Mouse (Mus musculus): ENCODE measurements around the gene Atg13. TPM values are rescaled to one million over a fixed set of nuclear protein-coding genes. Genes with fewer than 3 reads are reported as not detected.

The Atg13 gene
- polyA plus RNA-seq, 1 experiment from 2014 or later = 27.2 TPM

DNA sequence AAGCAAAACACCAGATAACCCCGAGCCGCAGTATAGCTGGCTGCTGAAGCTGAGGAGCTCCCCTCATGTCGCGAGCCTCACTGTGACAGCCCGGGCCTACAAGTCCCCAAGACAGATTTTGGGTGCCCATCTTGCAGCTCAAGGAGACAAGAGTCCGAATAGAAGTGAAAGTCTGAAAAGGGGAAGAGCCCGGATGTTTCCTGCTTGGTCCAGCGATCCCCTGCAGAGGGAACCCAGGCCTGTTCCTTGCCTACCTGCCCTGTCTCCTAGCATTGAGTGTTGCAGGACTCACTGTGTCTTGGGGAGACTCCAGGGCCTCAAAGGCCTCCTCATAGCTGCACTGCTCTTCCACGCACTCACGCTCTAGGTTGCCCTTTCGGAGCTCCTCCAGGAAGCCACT, 74.9 kb downstream of the Atg13 start:
- H3K9ac ChIP-seq (ENCODE audit: low read depth, low read length) = no peak overlapping the region
- WGBS = 89% methylated on average over 10 of the region's 11 CpGs
- no peak overlapping the region for H3K4me2 ChIP-seq (ENCODE audit: low read depth, low read length)
- no peak for DNase-seq (ENCODE audit: low spot score)
- H3K4me1 ChIP-seq (ENCODE audit: control insufficient read depth, insufficient read depth, low read length) = no peaks in the 10 kb centered on the region
- no peak overlapping the region for H3K27ac ChIP-seq (replicated peaks; ENCODE audit: low read depth, low read length)
- ATAC-seq (ENCODE audit: low read depth) = no peak
- no peaks in the 10 kb centered on the region for H3K9me3 ChIP-seq (ENCODE audit: control insufficient read depth, low read length)
- H3K27me3 ChIP-seq (replicated peaks; ENCODE audit: control insufficient read depth, insufficient read depth, low read length) = no peaks in the 10 kb centered on the region
- H3K36me3 ChIP-seq (ENCODE audit: control insufficient read depth, insufficient read depth, low read length) = no peaks in the 10 kb centered on the region
- no peak overlapping the region for H3K4me3 ChIP-seq (ENCODE audit: low read depth, low read length)

DNA sequence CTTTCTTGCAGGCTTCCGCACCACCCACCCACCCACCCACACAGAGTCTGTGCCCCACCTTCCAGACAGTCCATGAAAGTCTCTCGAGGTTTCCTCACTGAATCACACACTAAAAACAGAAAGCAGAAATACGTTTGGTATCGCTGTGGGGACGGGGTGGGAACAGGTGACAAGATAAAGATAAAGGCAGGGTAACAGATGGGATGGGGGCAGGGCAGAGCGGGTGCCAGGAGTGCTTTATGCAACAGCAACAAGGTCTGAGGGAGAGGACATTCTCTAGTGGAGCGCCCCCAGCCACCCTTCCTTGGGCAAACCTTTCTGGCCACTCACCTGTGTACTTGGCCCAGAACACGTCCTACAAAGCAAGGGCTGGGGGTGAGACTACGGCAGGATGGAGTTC, 75.5 kb downstream of the Atg13 start:
- no peak overlapping the region for H3K4me3 ChIP-seq (ENCODE audit: low read depth, low read length)
- no peaks in the 10 kb centered on the region for H3K4me1 ChIP-seq (ENCODE audit: control insufficient read depth, insufficient read depth, low read length)
- no peaks in the 10 kb centered on the region for H3K36me3 ChIP-seq (ENCODE audit: control insufficient read depth, insufficient read depth, low read length)
- H3K9me3 ChIP-seq (ENCODE audit: control insufficient read depth, low read length) = no peaks in the 10 kb centered on the region
- no peak overlapping the region for H3K9ac ChIP-seq (ENCODE audit: low read depth, low read length)
- 83% methylated on average over 9 of the region's 9 CpGs for WGBS
- ATAC-seq (ENCODE audit: low read depth) = peak; percentile 31; the same call in 1 of the 2 replicates
- no peaks in the 10 kb centered on the region for H3K27me3 ChIP-seq (replicated peaks; ENCODE audit: control insufficient read depth, insufficient read depth, low read length)
- no peak for DNase-seq (ENCODE audit: low spot score)
- no peak overlapping the region for H3K4me2 ChIP-seq (ENCODE audit: low read depth, low read length)
- H3K27ac ChIP-seq (replicated peaks; ENCODE audit: low read depth, low read length) = no peak overlapping the region

DNA sequence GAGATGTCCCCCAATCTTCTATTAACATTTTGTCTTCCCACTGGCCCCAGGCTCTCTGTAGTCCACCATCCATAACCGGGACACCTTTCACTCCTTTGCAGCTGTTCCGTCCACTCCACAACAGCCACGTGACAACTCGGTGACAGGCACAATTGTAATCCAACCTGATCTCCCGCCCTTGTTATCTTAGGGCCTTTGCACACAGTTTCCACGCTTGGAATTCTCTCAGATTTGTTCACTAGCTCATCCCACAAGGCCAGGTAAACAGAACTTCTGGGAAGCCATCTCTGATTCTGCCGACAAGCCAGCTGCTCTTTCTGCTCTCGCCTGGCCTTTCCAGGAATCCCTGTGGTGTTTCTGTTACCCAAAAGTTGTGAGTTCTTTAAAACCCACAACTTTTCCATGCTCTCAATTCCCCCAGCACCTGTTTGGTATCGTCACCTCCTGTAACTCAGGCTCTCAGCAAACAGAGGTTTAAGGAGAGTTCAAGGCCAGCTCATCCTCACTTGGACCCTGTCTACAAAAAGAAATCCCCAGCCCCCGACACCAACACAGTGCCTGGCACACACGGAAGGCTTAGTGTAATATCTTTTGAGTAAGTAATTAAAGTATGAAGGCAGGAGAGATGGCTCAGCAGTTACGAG, 76.9 kb downstream of the Atg13 start:
- no peaks in the 10 kb centered on the region for H3K4me1 ChIP-seq (ENCODE audit: control insufficient read depth, insufficient read depth, low read length)
- ATAC-seq (ENCODE audit: low read depth) (no peak), DNase-seq (ENCODE audit: low spot score) (no peak)
- H3K4me2 ChIP-seq (ENCODE audit: low read depth, low read length) = no peak overlapping the region
- no peaks in the 10 kb centered on the region for H3K27me3 ChIP-seq (replicated peaks; ENCODE audit: control insufficient read depth, insufficient read depth, low read length)
- no peaks in the 10 kb centered on the region for H3K9me3 ChIP-seq (ENCODE audit: control insufficient read depth, low read length)
- no peaks in the 10 kb centered on the region for H3K36me3 ChIP-seq (ENCODE audit: control insufficient read depth, insufficient read depth, low read length)
- WGBS = 73% methylated on average over 12 of the region's 12 CpGs
- H3K9ac ChIP-seq (ENCODE audit: low read depth, low read length) = no peak overlapping the region
- no peak overlapping the region for H3K27ac ChIP-seq (replicated peaks; ENCODE audit: low read depth, low read length)
- H3K4me3 ChIP-seq (ENCODE audit: low read depth, low read length) = no peak overlapping the region

DNA sequence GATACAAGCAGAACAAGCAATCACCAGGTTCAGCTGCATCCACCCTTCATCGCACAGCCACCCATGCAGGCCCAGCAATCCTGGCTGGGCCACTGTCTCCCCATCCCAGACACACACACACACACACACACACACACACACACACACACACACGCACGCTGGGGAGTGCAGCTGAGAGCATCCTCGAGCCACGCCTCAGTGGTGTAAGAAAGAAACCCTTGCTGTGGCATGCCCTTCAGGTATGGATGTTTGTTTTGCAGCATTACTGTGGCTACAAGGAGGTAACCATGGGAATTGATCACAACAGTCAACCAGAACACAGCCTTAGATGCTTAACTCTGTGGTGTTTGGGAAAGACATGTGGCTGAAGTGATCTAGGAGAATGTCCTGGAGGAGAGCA, 78.1 kb downstream of the Atg13 start:
- Histone ChIP-seq H3K27ac (replicated peaks; ENCODE audit: low read depth, low read length) (no peak overlapping the region), H3K27me3 (replicated peaks; ENCODE audit: control insufficient read depth, insufficient read depth, low read length) (no peaks in the 10 kb centered on the region), H3K4me2 (ENCODE audit: low read depth, low read length) (no peak overlapping the region), H3K4me1 (ENCODE audit: control insufficient read depth, insufficient read depth, low read length) (no peaks in the 10 kb centered on the region), H3K9me3 (ENCODE audit: control insufficient read depth, low read length) (no peaks in the 10 kb centered on the region), H3K36me3 (ENCODE audit: control insufficient read depth, insufficient read depth, low read length) (no peaks in the 10 kb centered on the region), H3K9ac (ENCODE audit: low read depth, low read length) (no peak overlapping the region), H3K4me3 (ENCODE audit: low read depth, low read length) (no peak overlapping the region)
- 70% methylated on average over 3 of the region's 5 CpGs for whole genome bisulfite sequencing
- ATAC-seq (ENCODE audit: low read depth) = peak; percentile 53; the same call in 1 of the 2 replicates
- peak; percentile 41 for DNase-seq (ENCODE audit: low spot score)

DNA sequence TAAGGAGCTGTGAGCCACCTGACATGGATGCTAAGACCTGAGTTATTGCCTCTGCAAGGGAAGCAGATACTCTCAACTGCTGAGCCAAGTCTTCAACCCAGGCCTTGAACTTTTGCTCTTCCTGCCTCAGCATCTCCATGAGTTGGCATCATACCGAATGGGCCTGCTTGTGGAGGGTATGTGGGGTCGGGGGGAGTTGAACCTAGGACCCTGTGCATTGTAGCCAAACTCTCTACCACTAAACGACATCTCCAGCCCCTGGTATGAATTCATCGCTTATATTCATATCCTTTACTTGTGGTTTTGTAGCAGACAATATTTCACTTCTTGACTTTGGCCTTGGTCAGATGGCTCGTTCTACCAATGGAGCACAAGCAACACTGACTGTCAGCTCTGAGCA, 78.5 kb downstream of the Atg13 start:
- no peak overlapping the region for H3K4me3 ChIP-seq (ENCODE audit: low read depth, low read length)
- no peak for ATAC-seq (ENCODE audit: low read depth)
- no peaks in the 10 kb centered on the region for H3K27me3 ChIP-seq (replicated peaks; ENCODE audit: control insufficient read depth, insufficient read depth, low read length)
- H3K27ac ChIP-seq (replicated peaks; ENCODE audit: low read depth, low read length) = no peak overlapping the region
- no peaks in the 10 kb centered on the region for H3K4me1 ChIP-seq (ENCODE audit: control insufficient read depth, insufficient read depth, low read length)
- no peaks in the 10 kb centered on the region for H3K36me3 ChIP-seq (ENCODE audit: control insufficient read depth, insufficient read depth, low read length)
- DNase-seq (ENCODE audit: low spot score) = no peak
- 86% methylated on average over 5 of the region's 5 CpGs for WGBS
- no peaks in the 10 kb centered on the region for H3K9me3 ChIP-seq (ENCODE audit: control insufficient read depth, low read length)
- no peak overlapping the region for H3K9ac ChIP-seq (ENCODE audit: low read depth, low read length)
- no peak overlapping the region for H3K4me2 ChIP-seq (ENCODE audit: low read depth, low read length)

DNA sequence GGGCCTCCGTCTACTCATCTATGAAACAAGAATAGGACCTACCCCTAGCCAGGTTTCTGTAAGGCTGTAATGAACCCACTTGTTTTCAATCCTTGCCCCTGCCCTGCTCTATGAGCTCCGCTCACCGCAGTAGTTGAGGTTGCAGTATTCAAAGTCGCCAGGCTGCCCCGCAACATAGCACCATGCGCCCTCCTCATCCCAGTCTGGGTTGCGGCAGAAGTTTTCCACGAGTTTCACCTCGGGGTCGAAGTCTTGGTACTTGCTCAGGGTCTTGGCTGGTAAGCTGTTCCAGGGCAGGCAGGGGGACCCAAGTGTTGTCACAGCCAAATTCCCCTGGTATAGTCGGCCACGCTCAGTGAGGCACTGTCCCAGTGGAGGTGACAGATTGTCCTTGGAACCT, 80.0 kb downstream of the Atg13 start:
- WGBS = 89% methylated on average over 12 of the region's 12 CpGs
- Histone ChIP-seq H3K9ac (ENCODE audit: low read depth, low read length) (no peak overlapping the region), H3K36me3 (ENCODE audit: control insufficient read depth, insufficient read depth, low read length) (no peaks in the 10 kb centered on the region), H3K4me2 (ENCODE audit: low read depth, low read length) (no peak overlapping the region), H3K27me3 (replicated peaks; ENCODE audit: control insufficient read depth, insufficient read depth, low read length) (no peaks in the 10 kb centered on the region), H3K27ac (replicated peaks; ENCODE audit: low read depth, low read length) (no peak overlapping the region), H3K4me1 (ENCODE audit: control insufficient read depth, insufficient read depth, low read length) (no peaks in the 10 kb centered on the region), H3K4me3 (ENCODE audit: low read depth, low read length) (no peak overlapping the region), H3K9me3 (ENCODE audit: control insufficient read depth, low read length) (no peaks in the 10 kb centered on the region)
- DNase-seq (ENCODE audit: low spot score) = no peak
- ATAC-seq (ENCODE audit: low read depth) = no peak

DNA sequence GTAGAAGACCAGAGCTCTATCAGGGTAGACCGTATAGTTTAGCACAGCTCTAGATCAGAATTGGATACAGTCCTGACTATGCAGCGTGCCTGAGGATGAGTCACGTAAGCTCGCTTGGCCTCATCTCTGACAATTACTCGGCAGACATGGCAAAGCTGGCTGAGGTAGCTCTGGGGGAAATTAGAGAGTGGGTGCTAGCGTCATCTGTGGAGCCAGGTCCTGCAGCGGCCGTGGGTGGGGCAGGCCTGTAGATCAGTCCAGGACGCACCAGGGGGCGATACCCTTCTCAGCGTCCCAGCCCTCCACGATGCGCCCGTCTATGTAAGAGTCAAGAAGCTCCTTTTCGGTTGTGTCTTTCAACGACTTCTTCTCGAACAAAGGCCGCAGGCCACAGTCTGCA, 80.7 kb downstream of the Atg13 start:
- no peaks in the 10 kb centered on the region for H3K9me3 ChIP-seq (ENCODE audit: control insufficient read depth, low read length)
- no peak overlapping the region for H3K4me3 ChIP-seq (ENCODE audit: low read depth, low read length)
- no peak for DNase-seq (ENCODE audit: low spot score)
- no peaks in the 10 kb centered on the region for H3K27me3 ChIP-seq (replicated peaks; ENCODE audit: control insufficient read depth, insufficient read depth, low read length)
- no peaks in the 10 kb centered on the region for H3K36me3 ChIP-seq (ENCODE audit: control insufficient read depth, insufficient read depth, low read length)
- no peak overlapping the region for H3K27ac ChIP-seq (replicated peaks; ENCODE audit: low read depth, low read length)
- no peaks in the 10 kb centered on the region for H3K4me1 ChIP-seq (ENCODE audit: control insufficient read depth, insufficient read depth, low read length)
- 80% methylated on average over 18 of the region's 18 CpGs for WGBS
- ATAC-seq (ENCODE audit: low read depth) = no peak
- H3K9ac ChIP-seq (ENCODE audit: low read depth, low read length) = no peak overlapping the region
- H3K4me2 ChIP-seq (ENCODE audit: low read depth, low read length) = no peak overlapping the region

DNA sequence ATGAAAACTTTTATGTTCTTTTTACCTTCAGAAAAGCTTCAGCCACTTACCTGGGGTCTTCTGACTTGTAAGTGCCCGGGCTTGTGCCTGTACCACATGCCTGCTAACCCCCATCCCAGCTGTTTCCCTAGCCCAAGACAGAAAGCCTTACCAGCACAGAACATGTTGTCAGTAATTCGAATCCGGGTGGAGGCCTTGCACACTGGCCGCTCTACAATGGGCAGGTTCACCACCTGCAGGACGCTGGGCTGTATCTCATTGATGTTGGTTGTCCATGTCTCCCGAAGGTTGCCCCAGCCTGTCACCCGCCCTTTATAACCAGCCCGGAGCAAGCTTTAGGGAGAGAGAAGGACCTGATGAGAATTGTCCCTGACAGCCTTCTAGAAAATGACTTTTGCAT, 82.2 kb downstream of the Atg13 start:
- no peaks in the 10 kb centered on the region for H3K27me3 ChIP-seq (replicated peaks; ENCODE audit: control insufficient read depth, insufficient read depth, low read length)
- DNase-seq (ENCODE audit: low spot score) (no peak), ATAC-seq (ENCODE audit: low read depth) (no peak)
- H3K27ac ChIP-seq (replicated peaks; ENCODE audit: low read depth, low read length) = no peak overlapping the region
- H3K4me3 ChIP-seq (ENCODE audit: low read depth, low read length) = no peak overlapping the region
- no peaks in the 10 kb centered on the region for H3K4me1 ChIP-seq (ENCODE audit: control insufficient read depth, insufficient read depth, low read length)
- 83% methylated on average over 8 of the region's 8 CpGs for WGBS
- no peak overlapping the region for H3K9ac ChIP-seq (ENCODE audit: low read depth, low read length)
- no peaks in the 10 kb centered on the region for H3K9me3 ChIP-seq (ENCODE audit: control insufficient read depth, low read length)
- H3K36me3 ChIP-seq (ENCODE audit: control insufficient read depth, insufficient read depth, low read length) = peaks cover 5% of the 10 kb centered on the region; the same call in 1 of the 2 replicates
- no peak overlapping the region for H3K4me2 ChIP-seq (ENCODE audit: low read depth, low read length)

DNA sequence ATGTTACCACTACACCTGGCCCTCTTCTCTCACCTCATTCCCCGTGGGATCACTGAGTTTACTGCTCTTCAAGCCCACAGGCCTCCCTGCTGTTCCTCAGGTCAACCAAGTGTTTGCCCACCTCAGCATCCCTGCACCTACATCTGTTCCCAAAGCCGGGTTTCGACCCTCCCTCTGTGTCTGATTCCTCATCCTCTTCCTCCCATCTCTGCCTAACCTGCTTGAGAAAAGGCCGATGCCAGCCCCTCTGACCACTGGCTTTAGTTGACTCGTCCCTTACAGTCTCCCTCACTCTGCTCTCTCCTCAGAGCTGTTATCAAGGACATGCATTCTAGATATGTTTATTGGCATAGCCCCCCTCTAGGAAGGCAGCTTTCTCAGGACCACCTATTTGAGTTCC, 82.9 kb downstream of the Atg13 start:
- Histone ChIP-seq H3K4me3 (ENCODE audit: low read depth, low read length) (no peak overlapping the region), H3K9ac (ENCODE audit: low read depth, low read length) (no peak overlapping the region), H3K27me3 (replicated peaks; ENCODE audit: control insufficient read depth, insufficient read depth, low read length) (no peaks in the 10 kb centered on the region), H3K9me3 (ENCODE audit: control insufficient read depth, low read length) (no peaks in the 10 kb centered on the region), H3K4me2 (ENCODE audit: low read depth, low read length) (no peak overlapping the region), H3K4me1 (ENCODE audit: control insufficient read depth, insufficient read depth, low read length) (no peaks in the 10 kb centered on the region), H3K36me3 (ENCODE audit: control insufficient read depth, insufficient read depth, low read length) (peaks cover 12% of the 10 kb centered on the region), H3K27ac (replicated peaks; ENCODE audit: low read depth, low read length) (no peak overlapping the region)
- DNase-seq (ENCODE audit: low spot score) (no peak), ATAC-seq (ENCODE audit: low read depth) (no peak)
- WGBS = 66% methylated on average over 5 of the region's 5 CpGs
